Mouse (Mus musculus) layer of hippocampus, adult 8-10 months (tissue): ENCODE data around the gene Sun3. TPM values are rescaled to one million over a fixed set of nuclear protein-coding genes. Genes with fewer than 3 reads are reported as not detected.

Source experiments
- DNase-seq, 2 experiments: peaks; one replicate each; pipeline ENCODE4 v3.0.0; 2022; ENCODE audit warnings: low spot score in 2 of 2
- total RNA-seq, 4 experiments: library from RNA; stranded (reverse); gene quantifications; 2 replicates each; pipeline ENCODE4 v1.2.4; 2022

The Sun3 gene
- total RNA-seq, result under 1 TPM; 0.37 to 0.65 (median 0.40) TPM

DNA sequence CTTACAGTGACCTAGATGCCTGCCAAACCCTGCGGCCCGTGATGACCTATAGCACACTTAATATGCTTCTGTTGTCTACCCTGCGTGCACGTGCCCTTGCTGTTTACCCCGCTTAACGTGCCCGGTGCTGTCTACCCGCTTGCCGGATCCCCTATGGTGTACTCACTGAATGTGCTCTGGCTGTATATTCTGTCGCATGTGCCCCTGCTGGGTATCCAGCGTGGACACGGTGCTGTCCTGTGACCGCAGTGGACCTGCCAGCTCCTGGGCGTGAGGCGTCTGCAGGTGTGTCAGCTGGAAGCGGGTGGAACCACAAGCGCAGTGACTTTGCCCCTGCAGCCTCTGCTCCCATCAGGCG, at the start of gene Sun3:
Sun3 (minus strand) TSS at position 289 of the 358 bp plus-strand sequence.
- DNase-seq, result no peak

DNA sequence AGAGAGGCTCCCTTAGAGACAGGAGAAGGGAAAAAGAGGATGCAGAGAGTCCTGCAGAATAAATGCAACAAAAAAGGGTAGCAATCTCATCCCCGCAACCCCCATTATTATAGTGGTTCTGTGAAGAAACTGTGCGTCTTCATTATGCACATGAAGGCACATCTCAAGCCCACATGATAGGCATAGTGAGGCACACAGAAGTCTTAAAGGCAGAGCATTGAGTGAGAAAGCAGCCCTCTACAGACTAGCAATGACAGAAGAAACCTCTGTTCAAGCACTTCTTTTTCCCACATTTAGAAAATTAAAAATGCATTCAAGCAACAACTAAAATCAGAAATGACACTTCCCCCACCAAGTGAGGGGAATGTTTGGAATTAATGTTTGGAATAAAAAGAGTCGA, 27.7 kb upstream of the Sun3 start:
- DNase-seq, result no peak

DNA sequence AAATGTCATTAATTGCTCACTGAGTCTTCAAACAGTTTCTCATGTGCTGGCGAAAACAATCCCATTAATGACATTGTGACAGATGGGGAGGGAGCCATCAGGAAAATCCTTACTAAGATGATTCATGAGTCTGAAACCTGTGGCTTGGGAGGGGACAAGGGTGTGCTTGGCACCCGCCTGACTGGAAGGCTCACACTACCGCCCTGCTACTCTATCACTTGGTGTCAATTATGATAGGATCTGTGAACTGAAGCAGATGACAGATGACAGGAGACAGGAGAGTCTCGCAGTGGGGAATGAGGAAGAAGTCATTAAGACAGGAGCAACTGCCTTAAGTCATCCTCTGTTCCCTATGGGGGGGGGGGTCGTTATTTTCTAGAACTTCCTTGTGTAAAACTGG, 11.7 kb upstream of the Sun3 start:
- DNase-seq, result no peak

DNA sequence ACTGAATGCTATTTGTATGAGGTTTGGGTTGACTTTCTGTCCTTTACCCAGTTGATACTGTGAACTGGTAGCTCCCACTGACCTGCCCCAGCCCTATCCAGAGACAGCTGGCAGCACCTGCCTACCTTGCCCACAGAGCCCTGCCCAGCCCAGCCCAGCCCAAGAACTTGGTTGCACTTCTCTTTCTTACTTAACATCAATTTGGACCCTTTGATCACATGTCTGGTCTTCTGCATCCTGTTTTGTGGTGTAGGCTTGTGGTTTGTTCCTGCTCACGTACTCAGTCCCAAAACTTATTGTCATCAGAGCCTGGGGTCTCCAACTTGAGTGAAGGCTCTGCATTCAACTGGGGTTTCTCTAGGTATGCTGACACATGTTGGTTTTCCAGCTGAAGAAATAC, 11.2 kb upstream of the Sun3 start:
- DNase-seq, result no peak

DNA sequence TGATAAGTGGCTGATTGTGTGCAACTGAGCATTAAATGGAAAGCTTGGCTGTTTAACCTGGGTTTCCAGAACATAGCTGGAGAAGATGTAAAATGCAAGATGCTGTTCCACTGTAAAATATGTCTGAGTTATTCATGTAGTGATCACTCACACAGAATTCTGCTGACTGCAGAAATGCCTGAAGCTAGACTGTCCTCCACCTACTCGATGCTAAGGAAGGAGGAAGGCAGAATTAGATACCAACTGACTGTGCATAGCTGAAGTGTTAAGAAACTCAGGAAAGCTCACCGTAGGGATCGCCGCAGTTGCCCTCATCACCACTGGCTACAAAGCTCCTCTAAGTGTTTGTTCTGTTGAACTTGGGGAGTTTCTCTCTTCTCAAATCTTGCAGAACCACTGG, 8.9 kb upstream of the Sun3 start:
- no peak for DNase-seq

DNA sequence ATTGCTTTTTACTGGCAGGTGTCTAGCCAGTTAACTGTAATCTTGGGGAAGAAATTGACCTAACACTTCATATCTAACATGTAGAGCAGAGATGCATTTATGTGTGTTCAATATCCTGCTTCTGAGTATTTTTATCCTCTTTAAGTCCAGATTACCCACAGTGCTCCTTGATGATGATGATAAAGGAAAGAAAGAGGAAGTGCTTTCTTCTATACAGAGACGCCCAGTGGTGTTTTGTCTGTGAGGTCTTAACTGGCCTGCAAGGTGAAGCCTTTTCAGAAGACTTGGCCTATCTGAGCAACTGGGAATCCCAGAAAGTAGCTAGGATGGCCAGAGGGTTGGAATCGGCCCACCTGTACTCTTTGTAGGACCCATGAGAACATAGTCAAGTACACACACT, 8.1 kb upstream of the Sun3 start:
- DNase-seq, result no peak

DNA sequence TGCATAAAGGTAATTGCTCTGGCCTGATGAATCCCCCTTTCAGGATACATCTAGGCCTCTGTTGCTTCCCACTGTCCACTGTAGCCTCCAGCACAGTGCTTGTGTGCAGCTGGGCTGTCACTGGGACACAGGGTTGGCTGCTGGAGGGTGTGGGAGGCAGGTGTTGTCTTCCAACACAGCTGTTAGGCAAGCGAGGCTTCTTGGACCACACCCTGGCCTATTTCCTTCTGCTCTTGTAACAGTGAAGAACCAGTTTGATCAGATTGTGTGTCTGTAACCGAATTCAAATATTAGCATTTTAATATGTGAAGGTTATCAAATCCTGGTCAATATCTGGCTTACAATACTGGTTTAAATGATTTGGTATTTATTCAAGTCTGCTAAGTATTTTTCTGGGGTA, 3.1 kb upstream of the Sun3 start:
- DNase-seq, result no peak

DNA sequence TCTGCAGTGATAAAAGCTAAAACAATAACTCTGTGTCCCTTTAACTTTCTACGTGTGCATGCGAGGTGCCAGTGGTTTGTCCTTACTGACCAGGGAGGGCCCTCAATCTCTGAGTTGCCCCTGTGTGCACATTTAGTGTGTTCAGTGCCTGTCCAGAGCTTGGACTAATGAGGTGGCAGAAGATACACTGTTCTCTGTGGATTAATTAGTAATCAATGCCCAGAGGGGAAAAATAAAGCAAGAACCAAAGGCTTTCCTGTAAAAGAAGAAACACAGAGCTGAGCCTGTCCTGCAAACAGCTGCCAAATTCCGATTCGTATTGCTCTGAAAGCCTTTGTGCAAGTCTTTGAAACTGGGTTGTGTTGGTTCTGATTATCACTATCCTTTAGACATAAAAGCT, 1.4 kb upstream of the Sun3 start:
- DNase-seq, result no peak

DNA sequence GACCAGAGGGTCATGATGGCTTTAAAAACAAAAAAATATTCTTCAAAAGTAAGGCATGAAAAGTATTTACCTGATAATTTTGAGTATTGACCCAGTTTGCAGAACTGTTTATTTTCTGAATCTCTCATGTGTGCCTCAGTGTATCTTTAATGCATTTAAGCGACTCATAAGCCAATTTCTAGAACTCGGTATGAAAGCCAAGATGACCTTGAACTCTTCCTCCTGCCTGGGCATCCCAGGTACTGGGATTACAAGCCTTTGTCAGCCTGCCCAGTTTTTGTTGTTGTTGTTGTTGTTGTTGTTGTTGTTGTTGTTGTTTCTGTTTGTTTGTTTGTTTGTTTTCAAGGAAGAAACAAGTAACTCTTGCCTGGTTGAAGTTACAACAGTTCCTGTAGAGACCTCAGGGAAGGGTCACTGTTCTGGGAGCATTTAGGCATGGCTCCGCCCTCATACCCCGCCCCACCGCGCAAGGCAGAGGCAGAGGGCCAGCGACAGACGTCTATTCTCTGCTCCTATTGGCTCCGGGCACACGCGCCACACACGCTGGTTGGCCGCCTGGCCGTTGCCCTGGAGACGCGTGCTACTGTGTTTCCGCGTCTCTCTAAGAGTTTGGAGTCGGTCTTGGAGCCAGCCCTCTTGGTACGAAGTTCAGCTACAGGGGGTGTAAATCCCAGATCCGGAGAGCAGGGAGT, 634 bp downstream of the Sun3 start, which contains the start of gene Gm11992:
Gm11992 (plus strand) TSS at position 584 of the 692 bp plus-strand sequence.
- peak; percentile 78 to 82 for DNase-seq

DNA sequence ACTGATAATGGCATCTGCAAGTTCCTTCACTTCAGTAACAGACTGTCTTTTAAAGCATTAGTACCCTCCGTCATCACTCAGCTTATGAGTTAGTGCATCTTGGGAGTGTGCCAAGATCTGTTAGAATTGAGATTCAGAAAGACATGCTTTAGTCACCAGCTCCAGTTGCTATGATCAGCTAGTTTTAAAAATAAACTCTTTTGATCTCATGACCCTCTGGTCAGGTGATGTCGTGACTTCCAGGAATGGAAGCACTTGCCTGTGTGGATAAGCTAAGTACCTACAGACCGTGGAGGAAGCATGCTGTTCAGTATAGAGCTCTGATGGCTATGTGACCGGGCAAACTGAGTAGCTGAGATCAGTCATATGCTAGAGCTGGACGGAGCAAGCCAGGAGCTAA, 1.7 kb downstream of the Sun3 start:
- peak in 1 of 2 experiments; percentile 4 for DNase-seq

DNA sequence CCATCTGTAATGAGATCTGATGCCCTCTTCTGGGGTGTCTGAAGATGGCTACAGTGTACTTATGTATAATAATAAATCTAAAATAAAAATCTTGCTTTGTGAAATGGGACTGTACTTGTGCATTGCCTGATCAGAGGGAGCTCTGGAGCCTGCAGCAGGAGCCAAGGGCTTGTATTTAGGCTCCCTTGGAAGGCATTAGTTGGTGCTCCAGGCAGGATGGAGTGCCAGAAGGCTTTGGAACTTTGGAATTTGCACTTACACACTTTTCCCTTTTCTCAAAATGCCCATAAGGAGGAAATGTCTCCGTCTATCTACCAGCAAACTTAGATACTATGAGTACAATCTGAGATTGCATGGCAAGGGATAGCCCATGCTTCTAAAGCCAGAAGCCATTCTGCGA, 2.2 kb downstream of the Sun3 start:
- no peak for DNase-seq

DNA sequence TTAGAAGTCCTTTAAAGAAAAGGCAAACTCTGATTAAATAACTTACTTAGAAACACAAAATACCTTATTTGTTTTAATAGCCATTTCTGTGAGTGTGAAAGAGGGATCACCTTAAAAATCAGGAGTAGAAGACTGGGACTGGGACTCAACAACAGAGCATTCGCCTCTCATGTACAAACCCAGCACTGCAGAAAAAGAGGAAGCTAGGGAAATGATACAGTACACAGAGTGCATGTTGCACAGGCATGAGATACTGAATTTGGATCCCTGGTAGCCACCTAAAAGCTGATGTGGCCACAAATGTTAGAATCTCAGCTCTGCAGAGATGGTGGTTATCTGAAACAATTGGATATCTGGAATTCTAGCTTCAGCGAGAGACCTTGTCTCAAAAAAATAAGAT, 17.3 kb downstream of the Sun3 start:
- no peak for DNase-seq

DNA sequence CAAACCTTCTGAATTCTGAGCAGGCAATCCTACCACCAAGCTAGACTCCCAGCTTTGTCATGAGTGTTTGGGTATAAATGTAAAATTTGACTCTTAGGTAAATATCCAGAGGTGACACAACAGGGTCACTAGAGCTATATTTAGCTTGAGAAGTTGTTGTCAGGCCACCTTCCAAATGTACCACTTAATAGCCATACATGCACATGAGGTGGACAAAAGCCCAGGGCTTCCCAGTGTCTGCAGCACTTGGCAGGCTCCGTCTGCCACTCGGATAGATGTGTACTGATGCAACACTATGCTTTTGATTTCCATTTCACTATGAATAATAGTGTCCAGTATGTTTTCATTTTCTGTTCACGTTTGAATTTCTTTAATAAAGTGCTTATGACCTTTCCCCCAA, 23.6 kb downstream of the Sun3 start:
- DNase-seq, result no peak

DNA sequence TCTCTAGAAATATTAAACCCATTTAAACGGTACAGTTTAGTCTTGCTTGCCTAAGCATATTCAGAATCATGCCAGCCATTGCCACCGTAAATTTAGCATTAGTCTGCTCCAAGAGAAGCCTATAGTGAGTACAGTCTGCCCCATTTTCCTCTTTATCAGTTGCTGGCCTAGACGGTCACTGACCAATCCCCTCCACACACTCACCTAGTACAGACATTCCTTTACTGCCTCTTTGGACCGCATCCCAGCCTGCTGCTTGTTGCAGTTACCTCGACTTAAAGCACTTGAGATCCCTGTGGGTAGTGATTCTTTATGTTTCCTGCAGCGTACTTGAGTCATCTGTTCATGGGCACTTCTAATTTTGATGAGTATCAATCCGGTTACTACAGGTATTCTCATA, 24.0 kb downstream of the Sun3 start:
- no peak for DNase-seq

DNA sequence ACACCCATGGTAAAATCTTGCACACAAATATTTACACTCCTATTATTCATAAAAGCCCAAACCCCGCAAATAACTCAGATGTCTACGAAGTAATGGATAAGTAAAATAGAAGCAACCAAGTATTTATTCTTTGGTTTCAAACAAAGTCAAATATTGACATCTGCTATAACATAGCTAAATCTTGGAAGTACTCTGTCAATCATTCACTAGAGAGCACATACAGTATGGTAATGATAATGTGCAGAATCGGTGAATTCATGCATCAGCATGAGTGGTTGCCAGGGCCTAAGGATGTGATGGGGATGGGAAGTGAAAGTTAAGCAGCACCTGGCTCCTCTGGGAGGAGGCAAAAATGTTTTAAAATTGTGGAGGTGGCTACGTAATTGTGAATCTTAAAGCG, 28.6 kb downstream of the Sun3 start:
- no peak for DNase-seq

DNA sequence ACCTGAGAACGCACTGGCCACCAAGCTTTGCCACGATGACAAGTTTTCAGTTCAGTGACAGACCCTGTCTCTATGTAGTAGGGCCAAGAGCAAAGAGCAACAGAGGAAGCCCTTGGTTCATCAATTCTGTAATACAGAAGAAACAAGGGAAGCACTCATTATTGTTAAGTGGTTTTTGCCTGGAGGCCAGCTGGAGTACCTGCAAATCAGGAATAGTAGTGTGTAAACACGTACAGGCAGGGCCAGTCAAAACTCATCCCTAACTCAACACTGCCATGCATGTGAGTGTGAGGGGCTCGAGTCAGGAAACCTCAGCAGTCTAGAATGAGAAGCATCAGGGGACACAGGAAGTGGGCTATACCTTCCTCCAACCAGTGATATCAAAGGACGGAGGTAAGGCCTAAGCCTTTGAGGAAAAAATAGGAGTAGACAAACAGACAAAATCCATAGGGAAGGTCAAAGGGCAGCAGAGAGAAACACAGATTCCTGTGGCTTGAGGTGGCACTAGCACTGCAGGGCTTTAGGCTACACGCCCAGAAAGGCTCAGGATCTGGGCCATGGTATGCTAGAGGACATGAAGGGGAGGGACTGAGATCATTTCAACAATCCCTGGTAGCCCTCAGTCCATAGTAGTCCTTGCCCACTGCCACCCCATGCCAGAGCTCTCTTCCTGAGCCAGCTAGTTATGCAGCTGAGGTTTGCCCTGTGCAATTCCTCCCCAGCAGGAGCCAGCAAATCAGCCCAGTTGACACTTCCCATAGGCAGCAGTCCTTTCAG, 30.1 kb downstream of the Sun3 start:
- DNase-seq, result no peak

DNA sequence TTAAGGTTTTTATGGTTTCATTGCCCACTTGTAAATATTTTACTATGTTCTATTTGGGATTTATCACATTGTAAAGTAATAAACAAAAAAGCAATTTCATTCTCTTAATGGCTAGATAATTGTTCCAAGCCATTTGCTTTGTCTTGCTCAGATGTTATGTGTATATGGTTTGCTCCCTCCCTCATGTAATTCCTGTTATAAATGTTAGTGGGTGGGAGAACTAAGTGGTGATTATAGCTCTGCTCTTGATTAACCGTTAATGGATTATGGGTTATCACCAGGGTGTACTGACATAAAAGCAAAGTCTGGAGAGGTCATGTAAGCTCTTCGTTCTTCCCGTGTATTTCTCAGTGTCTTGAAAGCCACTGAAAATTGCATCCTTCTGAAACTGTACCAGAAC, 34.1 kb downstream of the Sun3 start:
- DNase-seq, result no peak

DNA sequence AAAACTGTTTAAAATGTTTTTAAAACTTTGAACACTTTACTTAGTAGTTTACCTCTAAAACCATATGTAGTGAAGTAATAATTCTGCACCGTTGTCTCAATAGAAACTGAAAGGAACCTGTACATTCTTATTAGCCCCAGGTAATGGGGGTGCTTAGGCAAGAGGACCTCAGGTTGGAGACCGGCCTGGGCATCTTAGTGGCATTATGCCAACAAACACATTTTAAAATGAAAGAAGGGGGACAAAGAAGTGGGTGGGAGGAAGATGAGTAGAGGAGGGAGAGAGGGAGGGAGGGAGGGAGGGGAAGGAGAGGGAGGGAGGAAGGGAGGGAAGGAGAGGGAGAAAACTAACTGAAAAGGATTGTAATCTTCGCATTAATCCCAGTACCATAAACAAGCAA, 37.4 kb downstream of the Sun3 start:
- DNase-seq, result no peak

DNA sequence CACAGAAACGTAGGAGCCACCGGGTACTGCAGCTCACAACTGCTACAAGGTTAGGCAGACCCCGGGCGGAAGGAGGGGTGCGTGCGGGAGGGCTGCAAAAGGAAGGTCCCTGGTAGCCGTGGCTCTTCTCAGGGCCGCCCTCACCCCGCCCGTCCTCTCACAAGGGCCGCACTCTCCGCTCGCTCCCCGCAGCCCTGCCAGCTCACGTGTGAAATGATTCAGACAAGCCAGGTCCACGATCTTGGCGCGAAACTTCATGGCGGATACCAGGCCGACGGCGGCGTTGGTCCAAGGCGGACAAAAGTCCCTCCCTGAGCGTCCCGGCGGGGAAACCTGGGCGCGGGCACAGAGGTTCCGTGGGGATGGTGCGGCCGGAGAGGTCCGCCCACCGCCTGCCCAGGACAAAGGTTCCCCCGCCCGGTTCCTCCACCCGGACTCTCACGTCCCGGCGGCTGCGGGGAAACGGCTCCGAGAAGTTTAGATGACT, 37.9 kb downstream of the Sun3 start, which contains the start of gene Hus1:
Hus1 (minus strand) TSS at position 339 of the 487 bp plus-strand sequence.
- peak; percentile 47 to 78 for DNase-seq

DNA sequence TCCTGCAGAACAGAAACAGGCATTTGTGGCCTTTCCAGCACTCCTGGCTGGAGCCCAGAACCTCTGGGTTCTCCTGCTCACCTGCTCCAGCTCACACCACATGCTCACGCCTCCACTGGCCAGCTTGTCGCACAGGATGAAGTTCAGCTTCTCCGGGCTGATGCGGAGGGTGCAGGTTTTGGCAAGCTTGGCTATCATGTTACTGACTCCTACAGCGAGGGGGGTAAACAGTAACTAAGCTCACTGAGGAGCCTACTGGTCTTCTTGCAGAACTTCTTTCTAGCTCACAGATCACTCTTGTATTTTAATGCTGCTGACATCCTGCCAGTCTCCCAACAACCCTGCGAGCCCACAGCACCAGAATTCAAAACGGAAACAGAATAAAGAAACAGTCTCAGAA, 38.4 kb downstream of the Sun3 start:
- DNase-seq, result peak; percentile 5 to 7

DNA sequence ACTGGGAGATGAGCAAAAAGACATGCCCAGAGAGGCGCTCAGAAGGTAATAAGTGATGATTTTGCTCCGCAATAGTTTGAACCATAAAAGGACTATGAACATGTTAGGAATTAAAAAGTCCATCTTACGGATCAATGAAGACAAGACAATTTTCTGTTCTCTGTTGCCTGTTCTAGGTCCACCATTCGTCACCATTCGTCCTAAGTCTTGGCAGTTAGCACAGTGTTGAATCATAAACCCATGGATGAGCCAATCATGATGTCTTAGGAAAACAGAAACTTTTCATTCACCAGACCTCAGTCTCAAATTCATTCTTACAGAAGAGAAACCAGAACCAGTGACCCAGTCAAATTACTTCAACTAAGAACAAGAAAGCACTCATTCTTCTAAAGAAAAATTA, 40.0 kb downstream of the Sun3 start:
- DNase-seq, result no peak

DNA sequence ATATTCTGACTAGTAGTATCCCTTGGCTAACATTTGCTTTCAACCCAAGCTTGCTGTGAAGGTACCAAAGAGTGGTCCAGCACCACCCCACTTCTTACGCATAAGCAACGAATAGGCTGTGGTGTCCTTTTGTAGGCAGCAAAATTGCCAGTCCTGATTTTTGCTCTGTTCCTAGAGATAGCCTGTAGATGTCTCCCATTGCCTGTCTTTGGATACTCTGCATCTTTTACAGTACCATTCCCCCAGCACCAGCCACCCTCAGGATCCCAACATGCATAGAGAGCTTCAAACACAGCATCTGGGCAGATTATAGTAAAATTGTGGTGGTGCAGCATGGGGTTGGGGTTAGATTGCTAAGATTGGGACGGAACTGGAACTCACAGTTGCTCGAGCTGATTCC, 60.7 kb downstream of the Sun3 start:
- DNase-seq, result peak in 1 of 2 experiments; percentile 5

DNA sequence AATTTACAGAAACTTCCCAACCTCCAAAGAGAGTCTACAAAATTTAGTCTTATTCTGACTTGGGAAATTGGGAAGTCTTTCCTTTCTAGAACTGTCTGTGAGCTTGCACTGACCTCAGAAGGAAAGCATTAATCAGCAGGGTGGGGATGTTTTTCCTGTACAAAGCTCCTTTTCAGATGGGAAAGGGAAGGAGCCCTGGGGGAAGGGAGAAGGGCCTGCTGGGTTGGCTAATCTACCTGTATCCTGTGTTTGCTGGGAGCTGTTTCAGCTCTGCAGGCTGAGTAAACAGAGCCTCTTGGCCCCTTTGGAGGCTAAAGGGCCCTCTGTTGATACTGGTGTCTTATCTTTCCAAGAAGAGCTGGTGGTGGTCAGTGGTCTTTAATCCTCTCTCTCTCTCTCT, 62.7 kb downstream of the Sun3 start:
- DNase-seq, result no peak
